Mouse (Mus musculus) erythroblast, embryonic 14.5 days (primary cell): ENCODE measurements around the gene Tdrd3. TPM values are rescaled to one million over a fixed set of nuclear protein-coding genes. Genes with fewer than 3 reads are reported as not detected.

Source experiments
- H3K27me3 ChIP-seq: 2 replicates; pipeline ENCODE4 v1.6.1; 2012; ENCODE audit warnings: inconsistent platforms; ENCODE audit not compliant: control insufficient read depth
- H3K36me3 ChIP-seq: 2 replicates; pipeline ENCODE4 v1.6.1; 2012; ENCODE audit warnings: mild to moderate bottlenecking, inconsistent platforms; ENCODE audit not compliant: control insufficient read depth
- H3K4me1 ChIP-seq: 2 replicates; pipeline ENCODE4 v1.6.1; 2012; ENCODE audit warnings: inconsistent platforms; ENCODE audit not compliant: control insufficient read depth
- H3K4me3 ChIP-seq: replicated peaks from 2 replicates; pipeline ENCODE3; 2012; ENCODE audit warnings: moderate library complexity, mild to moderate bottlenecking, inconsistent platforms
- H3K9me3 ChIP-seq: 2 replicates; pipeline ENCODE4 v1.6.1; 2012; ENCODE audit warnings: low read length, inconsistent platforms, mixed read lengths; ENCODE audit not compliant: control insufficient read depth
- GATA1 ChIP-seq: IDR thresholded peaks from 2 replicates; pipeline ENCODE4 v1.6.1; 2012; ENCODE audit warnings: low read length, inconsistent platforms, mixed read lengths
- TAL1 ChIP-seq: IDR thresholded peaks from 3 replicates; pipeline ENCODE4 v1.6.1; 2012; ENCODE audit warnings: low read length, inconsistent platforms, mixed read lengths
- polyA plus RNA-seq: library from polyadenylated mRNA; stranded (reverse); fragments of >175 nt; gene quantifications from 2 replicates; pipeline ENCODE4 v1.2.3, GENCODE M21; 2012

Tdrd3 gene
- polyA plus RNA-seq, 1 experiment, result 0.12 TPM

- H3K27me3 ChIP-seq, result no peaks in the 10 kb centered on the region
- H3K36me3 ChIP-seq, result peaks cover 33% of the 10 kb centered on the region
- H3K4me1 ChIP-seq, result peaks cover 8% of the 10 kb centered on the region
- H3K9me3 ChIP-seq, result peaks cover 2% of the 10 kb centered on the region; the same call in 1 of the 2 replicates
- no peak for TF ChIP-seq TAL1
- TF ChIP-seq GATA1, result no peak
- no peak overlapping the region for H3K4me3 ChIP-seq
Measured at GRCm38 (mm10) chr14:87471521-87471920, 55.1 kb downstream of the Tdrd3 start.

DNA sequence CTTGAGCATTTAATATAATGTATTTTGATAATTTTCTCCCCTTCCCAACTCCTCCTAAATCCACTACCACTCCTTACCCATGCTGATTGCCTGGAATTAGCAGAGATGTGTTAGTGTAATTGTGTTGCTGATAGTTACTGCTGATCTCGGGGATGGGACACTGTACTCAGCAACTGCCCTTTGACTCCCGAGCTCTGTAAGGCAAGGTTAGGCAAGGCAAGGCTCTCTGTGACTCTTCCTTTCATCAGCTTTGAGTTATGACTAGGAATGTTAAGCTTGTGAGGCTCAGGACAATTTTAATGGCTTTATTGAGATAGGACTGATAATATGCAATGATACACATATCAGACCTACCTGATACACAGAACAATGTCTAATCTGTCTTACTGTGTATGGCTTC, 56.3 kb downstream of the Tdrd3 start:
- Histone ChIP-seq H3K4me1 (peaks cover 8% of the 10 kb centered on the region), H3K27me3 (no peaks in the 10 kb centered on the region), H3K36me3 (peaks cover 30% of the 10 kb centered on the region), H3K9me3 (peaks cover 2% of the 10 kb centered on the region; the same call in 1 of the 2 replicates), H3K4me3 (no peak overlapping the region)
- TF ChIP-seq GATA1 (no peak), TAL1 (no peak)

- Histone ChIP-seq H3K4me1 (peaks cover 2% of the 10 kb centered on the region), H3K27me3 (no peaks in the 10 kb centered on the region), H3K4me3 (no peak overlapping the region), H3K36me3 (peaks cover 27% of the 10 kb centered on the region), H3K9me3 (no peaks in the 10 kb centered on the region)
- TF ChIP-seq GATA1 (no peak), TAL1 (no peak)
Measured at GRCm38 (mm10) chr14:87475721-87476359, 59.4 kb downstream of the Tdrd3 start.

GRCm38 (mm10) chr14:87478339-87478951, 62.0 kb downstream of the Tdrd3 start:
- TF ChIP-seq GATA1 (no peak), TAL1 (no peak)
- Histone ChIP-seq H3K4me1 (no peaks in the 10 kb centered on the region), H3K27me3 (no peaks in the 10 kb centered on the region)

DNA sequence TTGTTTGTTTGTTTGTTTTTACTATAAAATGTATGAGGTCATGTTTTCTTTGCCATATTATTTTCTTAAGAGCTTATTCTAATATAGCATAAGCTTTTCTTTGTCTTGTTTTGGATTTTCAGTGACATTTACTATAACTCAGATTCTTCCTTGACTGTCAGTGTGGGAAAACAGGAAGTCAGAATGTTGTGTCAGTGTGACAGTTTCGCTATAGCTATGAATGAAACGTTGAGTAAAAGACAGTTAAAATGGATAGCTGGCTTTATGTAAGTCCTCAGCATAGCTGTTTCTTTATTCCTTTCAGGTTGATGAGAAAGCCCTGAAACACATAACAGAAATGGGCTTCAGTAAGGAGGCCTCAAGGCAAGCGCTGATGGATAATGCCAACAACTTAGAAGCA, 69.4 kb downstream of the Tdrd3 start:
- TF ChIP-seq TAL1, result no peak
- TF ChIP-seq GATA1, result no peak
- no peaks in the 10 kb centered on the region for H3K9me3 ChIP-seq
- no peak overlapping the region for H3K4me3 ChIP-seq
- no peaks in the 10 kb centered on the region for H3K27me3 ChIP-seq
- H3K4me1 ChIP-seq, result no peaks in the 10 kb centered on the region
- H3K36me3 ChIP-seq, result peaks cover 27% of the 10 kb centered on the region

More at GRCm38 (mm10) chr14:87478339-87478951, 62.0 kb downstream of the Tdrd3 start:
- H3K9me3 ChIP-seq, result no peaks in the 10 kb centered on the region
- H3K4me3 ChIP-seq, result no peak overlapping the region
- H3K36me3 ChIP-seq, result peaks cover 31% of the 10 kb centered on the region

GRCm38 (mm10) chr14:87497955-87498594, 81.6 kb downstream of the Tdrd3 start:
- H3K36me3 ChIP-seq, result no peaks in the 10 kb centered on the region
- H3K4me1 ChIP-seq, result no peaks in the 10 kb centered on the region
- no peaks in the 10 kb centered on the region for H3K9me3 ChIP-seq
- no peak overlapping the region for H3K4me3 ChIP-seq
- no peak for TF ChIP-seq GATA1
- TF ChIP-seq TAL1, result no peak
- H3K27me3 ChIP-seq, result no peaks in the 10 kb centered on the region

DNA sequence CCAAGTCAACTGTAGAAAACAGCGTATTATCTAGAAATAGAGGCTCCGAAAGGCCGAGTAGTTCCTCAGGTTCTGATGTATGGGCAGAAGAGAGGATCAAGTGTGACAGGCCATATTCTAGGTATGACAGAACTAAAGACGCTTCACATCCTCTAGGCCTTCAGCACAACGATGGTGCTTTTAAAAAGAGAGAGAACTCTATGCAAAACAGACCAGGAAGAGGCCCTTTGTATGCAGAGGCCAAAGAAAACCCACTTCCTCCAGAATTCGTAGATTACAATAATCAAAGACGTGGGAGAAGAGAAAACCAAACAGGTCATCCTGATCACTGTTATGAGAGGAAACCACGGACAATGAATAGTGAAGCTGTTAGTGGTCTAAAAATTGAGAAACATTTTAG, 89.5 kb downstream of the Tdrd3 start:
- H3K27me3 ChIP-seq, result no peaks in the 10 kb centered on the region
- TF ChIP-seq TAL1 (no peak), GATA1 (no peak)
- H3K4me1 ChIP-seq, result no peaks in the 10 kb centered on the region
- H3K4me3 ChIP-seq, result no peak overlapping the region
- H3K9me3 ChIP-seq, result no peaks in the 10 kb centered on the region
- peaks cover 16% of the 10 kb centered on the region for H3K36me3 ChIP-seq

GRCm38 (mm10) chr14:87515281-87515680, 98.8 kb downstream of the Tdrd3 start:
- no peak for TF ChIP-seq GATA1
- TF ChIP-seq TAL1, result no peak
- Histone ChIP-seq H3K36me3 (peaks cover 4% of the 10 kb centered on the region), H3K9me3 (no peaks in the 10 kb centered on the region), H3K27me3 (no peaks in the 10 kb centered on the region), H3K4me1 (no peaks in the 10 kb centered on the region), H3K4me3 (no peak overlapping the region)

- H3K36me3 ChIP-seq, result peaks cover 2% of the 10 kb centered on the region
- TF ChIP-seq GATA1, result no peak
- TF ChIP-seq TAL1, result no peak
- no peaks in the 10 kb centered on the region for H3K27me3 ChIP-seq
- H3K4me3 ChIP-seq, result no peak overlapping the region
- H3K9me3 ChIP-seq, result no peaks in the 10 kb centered on the region
- no peaks in the 10 kb centered on the region for H3K4me1 ChIP-seq
Measured at GRCm38 (mm10) chr14:87517381-87517780, 100.9 kb downstream of the Tdrd3 start.
